Mouse (Mus musculus) heart, postnatal 36 days (tissue): ENCODE results near the gene Nckap1l. TPM values are rescaled to one million over a fixed set of nuclear protein-coding genes. Genes with fewer than 3 reads are reported as not detected.
"Not testable (repeated sequence)": the region's sequence is repeated elsewhere in the genome, so short reads cannot be mapped to it uniquely, and the experiment has no call there.

ENCODE experiments used
- DNase-seq, 2 experiments: peaks; one replicate each; pipeline ENCODE4 v3.0.0; 2021 to 2022
- intact Hi-C: fragments of 180-260 bp; cut with DNase I; formaldehyde crosslinking; loops from one replicate; pipeline ENCODE4 v1.15.1; 2025
- total RNA-seq, 2 experiments: library from RNA; stranded (reverse); gene quantifications; 2 replicates each; pipeline ENCODE4 v1.2.3; 2021

Nckap1l gene
- 1 to 10 TPM; 3.6 to 5.7 TPM for total RNA-seq

- intact Hi-C loops = no loop called here
- DNase-seq = peak; percentile 29 to 39
Observed at GRCm38 (mm10) chr15:103453551-103454218, at the start of gene Nckap1l. Nckap1l (plus strand) TSS chr15:103453794.

DNA sequence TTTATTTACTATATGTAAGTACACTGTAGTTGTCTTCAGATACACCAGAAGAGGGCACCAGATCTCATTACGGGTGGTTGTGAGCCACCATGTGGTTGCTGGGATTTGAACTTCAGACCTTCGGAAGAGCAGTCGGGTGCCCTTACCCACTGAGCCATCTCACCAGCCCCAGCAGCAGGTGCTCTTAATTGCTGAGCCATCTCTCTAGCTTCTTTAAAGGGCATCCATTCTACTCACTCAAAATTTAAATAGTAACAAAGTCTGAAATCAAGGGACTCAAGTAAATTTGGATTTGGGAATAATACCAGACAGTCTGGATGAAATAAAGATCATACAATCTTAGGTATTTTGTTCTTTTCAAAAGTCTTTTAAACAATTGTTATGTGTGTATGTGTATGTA is 48.0 kb upstream of the Nckap1l start:
- not testable (repeated sequence) for DNase-seq

GRCm38 (mm10) chr15:103427017-103427416 is 26.6 kb upstream of the Nckap1l start:
- intact Hi-C loops = no loop called here
- no peak for DNase-seq

More for the DNA sequence above, 48.0 kb upstream of the Nckap1l start:
- intact Hi-C loops = not testable (repeated sequence)

DNA sequence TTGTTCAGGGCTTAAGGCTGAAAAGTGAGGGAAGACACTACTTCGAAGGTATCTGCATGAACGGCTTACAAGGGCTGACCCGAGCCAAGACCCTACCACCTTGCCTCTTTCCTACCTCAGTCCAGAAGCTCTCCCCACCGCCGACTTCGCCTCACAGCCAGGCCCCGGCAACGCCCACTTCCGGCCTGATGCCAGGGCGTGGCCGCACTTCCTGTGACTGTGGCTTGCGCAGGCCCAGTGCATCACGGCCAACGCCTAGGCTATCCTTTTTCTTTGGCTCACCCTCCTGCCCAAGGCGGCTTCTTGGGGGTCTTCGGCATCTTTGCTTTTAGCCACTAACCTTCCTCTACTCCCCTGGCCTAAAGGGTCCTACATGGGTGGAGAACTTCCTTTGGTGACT is 23.4 kb upstream of the Nckap1l start, which contains the start of gene Gtsf1:
Gene Gtsf1 (minus strand): TSS at position 230 of the 400 bp plus-strand sequence.
- no peak for DNase-seq
- intact Hi-C loops = no loop called here

- DNase-seq, intact Hi-C loops: not testable (repeated sequence)
Observed at GRCm38 (mm10) chr15:103445966-103446365, 7.6 kb upstream of the Nckap1l start.

DNA sequence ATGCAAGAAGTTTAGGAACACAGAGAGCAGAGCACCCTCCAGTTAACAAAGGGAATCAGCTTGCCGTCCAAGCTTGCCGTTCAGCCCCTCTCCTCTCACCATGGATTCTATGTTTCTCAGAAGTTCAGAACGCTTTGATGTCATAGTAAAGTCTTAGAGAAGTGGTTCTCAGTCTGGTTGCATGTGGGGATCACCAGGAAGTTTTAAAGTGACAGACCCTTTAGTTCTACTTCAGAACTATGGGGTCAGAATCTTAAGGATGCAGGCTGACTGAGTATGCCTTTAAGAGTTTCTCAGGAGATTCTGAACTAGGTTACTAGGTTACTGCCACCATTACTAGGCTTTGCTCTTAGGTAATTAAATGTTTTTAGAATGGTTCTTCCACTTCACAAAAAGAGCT is 5.2 kb upstream of the Nckap1l start, which contains the start of gene Gtsf2:
Gene Gtsf2 (minus strand): TSS at position 101 of the 400 bp plus-strand sequence.
- DNase-seq = no peak
- intact Hi-C loops = no loop called here

GRCm38 (mm10) chr15:103454449-103454848 is 855 bp downstream of the Nckap1l start:
- no peak for DNase-seq
- intact Hi-C loops = no loop called here

DNA sequence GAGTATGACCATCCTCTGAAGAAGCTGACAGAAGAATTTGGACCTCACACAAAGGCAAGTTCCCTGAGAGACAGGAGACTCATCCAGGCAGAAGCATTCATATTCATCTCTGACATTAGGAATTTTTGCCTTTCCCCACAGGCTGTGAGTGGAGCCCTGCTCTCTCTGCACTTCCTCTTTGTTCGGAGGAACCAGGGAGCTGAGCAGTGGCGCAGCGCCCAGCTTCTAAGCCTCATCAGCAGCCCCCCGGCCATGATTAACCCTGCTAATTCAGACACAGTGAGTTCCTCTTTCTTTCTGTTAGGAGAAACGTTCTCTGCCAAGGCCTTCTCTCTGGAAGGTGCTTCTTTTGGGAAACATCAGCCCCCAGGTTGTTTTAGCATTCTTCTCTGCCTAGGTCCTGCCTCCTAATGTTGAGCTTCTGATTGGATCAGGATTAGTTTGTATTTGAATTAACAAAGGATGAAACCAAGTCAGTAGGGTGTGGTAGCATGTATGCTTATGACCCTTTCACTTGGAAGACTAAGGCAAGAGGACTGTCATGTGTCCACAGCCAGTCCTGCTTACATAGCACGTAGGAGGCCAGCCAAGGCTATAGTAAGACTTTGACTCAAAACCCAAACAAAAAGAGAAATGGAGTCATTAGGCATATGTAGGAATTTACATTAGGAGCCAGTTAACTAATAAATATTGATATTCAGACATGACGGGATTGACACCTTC is 9.1 kb downstream of the Nckap1l start:
- intact Hi-C loops = no loop called here
- DNase-seq = peak; percentile 9 to 12

- DNase-seq = no peak
- intact Hi-C loops = no loop called here
Observed at GRCm38 (mm10) chr15:103471488-103472194, 18.0 kb downstream of the Nckap1l start.

DNA sequence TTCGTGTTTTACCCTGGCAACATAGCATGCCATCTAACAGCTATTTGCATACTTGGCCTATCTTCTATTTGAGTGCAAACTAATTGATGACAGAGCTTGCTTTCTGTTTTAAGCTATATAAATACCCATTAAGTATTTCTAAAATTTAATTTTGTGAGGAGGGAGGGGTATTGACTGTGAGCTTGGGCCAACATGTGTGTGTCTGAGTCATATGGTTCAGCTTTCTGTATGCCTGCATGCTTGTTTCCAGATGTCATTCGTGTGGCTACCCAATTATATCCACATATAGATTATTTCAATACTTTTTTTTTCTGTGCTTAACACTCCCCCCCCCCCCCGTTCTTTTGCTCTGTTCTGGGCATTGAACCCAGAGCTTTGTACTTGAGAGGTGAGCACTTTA is 18.7 kb downstream of the Nckap1l start:
- intact Hi-C loops = no loop called here
- no peak for DNase-seq

GRCm38 (mm10) chr15:103473182-103473581 is 19.6 kb downstream of the Nckap1l start:
- intact Hi-C loops = no loop called here
- DNase-seq = no peak

DNA sequence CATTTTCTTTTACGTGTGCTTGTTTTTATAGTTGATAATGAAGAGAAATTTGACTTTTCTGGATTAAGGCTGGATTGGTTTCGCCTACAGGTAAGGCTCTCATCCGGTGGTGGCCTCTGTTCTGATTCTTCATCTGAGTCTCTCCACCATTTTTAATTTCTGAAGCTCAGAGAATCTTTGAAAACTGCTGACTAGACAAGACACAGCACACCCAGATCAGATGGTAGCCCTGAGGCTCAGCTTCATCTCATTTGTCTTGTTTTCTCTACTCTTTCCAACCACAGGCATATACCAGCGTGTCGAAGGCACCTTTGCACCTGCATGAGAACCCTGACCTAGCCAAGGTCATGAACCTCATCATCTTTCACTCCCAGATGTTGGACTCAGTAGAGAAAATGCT is 20.2 kb downstream of the Nckap1l start:
- intact Hi-C loops = no loop called here

DNA sequence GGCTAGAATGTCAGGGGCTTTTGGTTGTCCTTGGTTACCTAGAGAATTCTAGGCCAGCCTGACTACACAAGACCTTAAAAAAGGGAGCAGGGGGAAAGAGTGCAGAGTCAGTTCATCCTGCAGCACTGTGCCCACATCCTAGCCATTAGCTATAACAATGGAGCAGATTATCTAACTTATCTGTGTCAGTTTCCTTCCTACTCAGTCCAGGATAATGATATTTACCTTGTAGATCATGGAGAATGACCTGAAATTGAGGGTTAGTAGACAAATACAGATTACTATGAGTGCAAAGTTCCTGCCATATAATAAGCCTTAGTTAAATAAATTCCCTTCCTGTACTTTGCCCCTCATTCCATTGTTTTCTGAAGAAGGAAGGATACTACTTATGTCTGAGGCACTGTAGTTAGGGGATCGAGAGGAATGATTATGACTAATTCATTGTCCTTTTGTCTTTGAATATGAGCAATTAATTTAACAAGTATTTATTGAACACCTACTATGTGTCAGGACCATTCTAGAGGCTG is 25.5 kb downstream of the Nckap1l start:
- no peak for DNase-seq
- intact Hi-C loops = no loop called here

More for the DNA sequence above, 20.2 kb downstream of the Nckap1l start:
- DNase-seq = no peak

GRCm38 (mm10) chr15:103480129-103480528 is 26.5 kb downstream of the Nckap1l start:
- intact Hi-C loops = no loop called here
- no peak for DNase-seq

GRCm38 (mm10) chr15:103482488-103482887 is 28.9 kb downstream of the Nckap1l start:
- DNase-seq = no peak
- intact Hi-C loops = no loop called here

- no peak for DNase-seq
- intact Hi-C loops = no loop called here
Observed at GRCm38 (mm10) chr15:103484490-103484889, 30.9 kb downstream of the Nckap1l start.

DNA sequence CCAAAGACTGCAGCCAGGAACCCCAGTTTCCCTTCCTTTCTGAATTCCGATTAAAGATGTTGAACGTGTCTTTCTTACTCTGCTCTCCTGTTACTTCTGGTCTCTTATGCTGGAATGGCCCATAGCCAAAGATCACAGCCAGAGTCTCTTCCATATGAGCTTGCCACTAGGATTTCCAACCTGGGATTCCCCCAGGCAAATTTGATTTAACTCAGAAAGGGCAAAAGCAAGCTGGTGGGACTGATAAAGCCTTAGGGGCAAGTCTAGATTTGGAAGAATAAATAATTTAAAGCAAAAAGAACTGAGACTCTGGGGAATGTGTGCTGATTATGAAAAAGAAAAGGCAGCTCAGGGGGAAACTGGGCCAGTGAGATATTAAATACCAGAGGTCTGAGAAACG is 31.5 kb downstream of the Nckap1l start:
- DNase-seq = no peak
- intact Hi-C loops = no loop called here

- intact Hi-C loops = no loop called here
- DNase-seq = no peak
Observed at GRCm38 (mm10) chr15:103486658-103487057, 33.1 kb downstream of the Nckap1l start.

- DNase-seq = no peak
- intact Hi-C loops = no loop called here
Observed at GRCm38 (mm10) chr15:103488336-103488735, 34.7 kb downstream of the Nckap1l start.

GRCm38 (mm10) chr15:103496204-103497140 is 42.9 kb downstream of the Nckap1l start:
- no peak for DNase-seq
- intact Hi-C loops = no loop called here
